Mouse (Mus musculus): ENCODE measurements around the gene Fnip1. TPM values are rescaled to one million over a fixed set of nuclear protein-coding genes. Genes with fewer than 3 reads are reported as not detected.

Gene Fnip1
- polyA plus RNA-seq, 1 experiment, result 9.8 TPM

- H3K27ac ChIP-seq (ENCODE audit: control insufficient read depth, insufficient read depth, low read depth, low read length), result no peak overlapping the region
- H3K36me3 ChIP-seq (ENCODE audit: control insufficient read depth, insufficient read depth, low read length), result no peaks in the 10 kb centered on the region
- TF ChIP-seq POLR2A (IDR thresholded peaks at IDR 0.05; ENCODE audit: control insufficient read depth, low read depth, low read length) (no peak), CTCF (IDR thresholded peaks at IDR 0.05; ENCODE audit: control insufficient read depth, insufficient read depth, insufficient replicate concordance, low read depth, low read length) (no peak)
- no peak overlapping the region for H3K4me3 ChIP-seq (ENCODE audit: control insufficient read depth, low read depth, low read length)
- H3K27me3 ChIP-seq (ENCODE audit: control insufficient read depth, insufficient read depth, low read length), result no peaks in the 10 kb centered on the region
- no peaks in the 10 kb centered on the region for H3K4me1 ChIP-seq (ENCODE audit: control insufficient read depth, insufficient read depth, low read length)
Measured at GRCm38 (mm10) chr11:54539486-54539885, 101.5 kb downstream of the Fnip1 start.

DNA sequence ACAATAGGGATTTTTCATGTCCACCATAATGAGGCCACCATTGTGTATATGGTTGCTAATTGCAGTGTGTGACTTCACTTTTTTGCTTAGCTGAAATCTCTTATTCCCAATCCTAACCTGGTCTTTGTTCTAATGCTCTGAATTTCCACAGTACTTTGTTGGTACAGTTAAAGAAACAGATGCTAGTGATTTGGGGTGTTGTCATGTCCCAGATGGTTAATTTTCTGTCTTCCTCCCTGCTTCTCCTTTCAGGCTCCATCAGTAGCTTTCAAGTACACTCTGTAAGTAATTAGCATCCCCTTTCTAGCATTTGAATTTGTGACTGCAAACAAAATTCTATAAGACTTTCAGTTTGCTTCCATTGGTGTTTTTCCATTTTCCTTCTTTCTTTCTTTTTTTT lies 102.3 kb downstream of the Fnip1 start:
- no peaks in the 10 kb centered on the region for H3K27me3 ChIP-seq (ENCODE audit: control insufficient read depth, insufficient read depth, low read length)
- no peak overlapping the region for H3K27ac ChIP-seq (ENCODE audit: control insufficient read depth, insufficient read depth, low read depth, low read length)
- no peaks in the 10 kb centered on the region for H3K4me1 ChIP-seq (ENCODE audit: control insufficient read depth, insufficient read depth, low read length)
- H3K4me3 ChIP-seq (ENCODE audit: control insufficient read depth, low read depth, low read length), result no peak overlapping the region
- TF ChIP-seq POLR2A (IDR thresholded peaks at IDR 0.05; ENCODE audit: control insufficient read depth, low read depth, low read length) (no peak), CTCF (IDR thresholded peaks at IDR 0.05; ENCODE audit: control insufficient read depth, insufficient read depth, insufficient replicate concordance, low read depth, low read length) (no peak)
- no peaks in the 10 kb centered on the region for H3K36me3 ChIP-seq (ENCODE audit: control insufficient read depth, insufficient read depth, low read length)

- H3K27me3 ChIP-seq (ENCODE audit: control insufficient read depth, insufficient read depth, low read length), result no peaks in the 10 kb centered on the region
Measured at GRCm38 (mm10) chr11:54542414-54542813, 104.4 kb downstream of the Fnip1 start.

GRCm38 (mm10) chr11:54554970-54555369 lies 117.0 kb downstream of the Fnip1 start:
- Histone ChIP-seq H3K4me1 (ENCODE audit: control insufficient read depth, insufficient read depth, low read length) (no peaks in the 10 kb centered on the region), H3K27ac (ENCODE audit: control insufficient read depth, insufficient read depth, low read depth, low read length) (no peak overlapping the region), H3K27me3 (ENCODE audit: control insufficient read depth, insufficient read depth, low read length) (no peaks in the 10 kb centered on the region), H3K4me3 (ENCODE audit: control insufficient read depth, low read depth, low read length) (no peak overlapping the region), H3K36me3 (ENCODE audit: control insufficient read depth, insufficient read depth, low read length) (no peaks in the 10 kb centered on the region)
- TF ChIP-seq POLR2A (IDR thresholded peaks at IDR 0.05; ENCODE audit: control insufficient read depth, low read depth, low read length) (no peak), CTCF (IDR thresholded peaks at IDR 0.05; ENCODE audit: control insufficient read depth, insufficient read depth, insufficient replicate concordance, low read depth, low read length) (no peak)

More at GRCm38 (mm10) chr11:54542414-54542813, 104.4 kb downstream of the Fnip1 start:
- no peak for TF ChIP-seq CTCF (IDR thresholded peaks at IDR 0.05; ENCODE audit: control insufficient read depth, insufficient read depth, insufficient replicate concordance, low read depth, low read length)
- TF ChIP-seq POLR2A (IDR thresholded peaks at IDR 0.05; ENCODE audit: control insufficient read depth, low read depth, low read length), result no peak
- H3K4me1 ChIP-seq (ENCODE audit: control insufficient read depth, insufficient read depth, low read length), result no peaks in the 10 kb centered on the region
- no peaks in the 10 kb centered on the region for H3K36me3 ChIP-seq (ENCODE audit: control insufficient read depth, insufficient read depth, low read length)
- no peak overlapping the region for H3K4me3 ChIP-seq (ENCODE audit: control insufficient read depth, low read depth, low read length)
- H3K27ac ChIP-seq (ENCODE audit: control insufficient read depth, insufficient read depth, low read depth, low read length), result no peak overlapping the region

DNA sequence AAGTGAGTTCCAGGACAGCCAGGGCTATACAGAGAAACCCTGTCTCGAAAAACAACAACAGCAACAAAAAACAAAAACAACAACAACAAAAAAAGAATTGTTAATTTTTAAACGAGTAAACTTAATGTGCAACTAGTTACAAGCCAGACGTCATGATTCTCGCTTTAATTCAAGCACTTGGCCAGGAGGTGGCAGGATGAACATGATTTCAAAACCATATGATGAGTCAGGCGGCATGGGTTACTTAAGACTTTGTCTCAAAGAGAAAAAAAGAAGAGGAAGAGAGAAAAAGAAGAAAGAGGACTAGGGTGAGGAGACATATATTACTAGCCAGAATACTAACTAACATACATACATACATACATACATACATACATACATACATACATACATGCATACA lies 124.8 kb downstream of the Fnip1 start:
- H3K36me3 ChIP-seq (ENCODE audit: control insufficient read depth, insufficient read depth, low read length), result no peaks in the 10 kb centered on the region
- no peak overlapping the region for H3K27ac ChIP-seq (ENCODE audit: control insufficient read depth, insufficient read depth, low read depth, low read length)
- H3K27me3 ChIP-seq (ENCODE audit: control insufficient read depth, insufficient read depth, low read length), result no peaks in the 10 kb centered on the region

More for the DNA sequence above, 124.8 kb downstream of the Fnip1 start:
- H3K4me3 ChIP-seq (ENCODE audit: control insufficient read depth, low read depth, low read length), result no peak overlapping the region
- TF ChIP-seq POLR2A (IDR thresholded peaks at IDR 0.05; ENCODE audit: control insufficient read depth, low read depth, low read length) (no peak), CTCF (IDR thresholded peaks at IDR 0.05; ENCODE audit: control insufficient read depth, insufficient read depth, insufficient replicate concordance, low read depth, low read length) (no peak)
- H3K4me1 ChIP-seq (ENCODE audit: control insufficient read depth, insufficient read depth, low read length), result no peaks in the 10 kb centered on the region

Other genes starting within 250 kb of the Fnip1 start
- gene Csf2, start 188.5 kb upstream of the Fnip1 start, polyA plus RNA-seq (2012; rRNA removed), result not detected in 2 replicates
- gene Il3, start 170.9 kb upstream of the Fnip1 start, polyA plus RNA-seq (2012; rRNA removed), result not detected in 2 replicates
- gene Acsl6, start 134.4 kb upstream of the Fnip1 start, polyA plus RNA-seq (2012; rRNA removed), result 66.4 and 84.2 TPM in 2 replicates
- gene Meikin, start 67.5 kb upstream of the Fnip1 start, polyA plus RNA-seq (2012; rRNA removed), result 3.6 and 5.7 TPM in 2 replicates
- gene Rapgef6, start 84.6 kb downstream of the Fnip1 start, polyA plus RNA-seq (2012; rRNA removed), result 11.8 and 12.7 TPM in 2 replicates

All from testis, adult 2 months (tissue).